30 mouse cellular contexts compared by ENCODE assay signal in genomic region chr15:68579486-68579885, GRCm38 (mm10).
A peak's percentile ranks its signal among the peaks of the same experiment; 100 is the strongest.
DNase-seq lines count a peak whose midpoint lies in the region; ATAC-seq and TF ChIP-seq lines count a peak whose summit lies in the region.
"Had no signal": no experiment of that assay in that cellular context is flagged by ENCODE, and none has a peak within 500 bp of the region (broad histone marks: within the 10 kb centered on the region; RNA-seq: fewer than 3 reads in every experiment).

No protein-coding gene starts in this region.

- TF ChIP-seq CTCF in kidney, adult 2 months (conservative IDR thresholded peaks at IDR 0.05; ENCODE audit: insufficient read depth, insufficient read length, low read depth, low read length): no peak

- H3K36me3 ChIP-seq in neural tube, embryonic 15.5 days: no peaks in the 10 kb centered on the region
- H3K36me3 ChIP-seq in kidney, adult 2 months (ENCODE audit: control insufficient read depth, insufficient read depth, low read length): no peaks in the 10 kb centered on the region
- H3K36me3 ChIP-seq: embryonic facial prominence, embryonic 13.5 days; forebrain, embryonic 12.5 days; G1E; heart, embryonic 15.5 days; hindbrain, embryonic 13.5 days; limb, embryonic 13.5 days; liver, embryonic 12.5 days; midbrain, embryonic 12.5 days had no signal

- no peak for TF ChIP-seq POLR2A in kidney, adult 2 months (IDR thresholded peaks at IDR 0.05; ENCODE audit: low read depth, low read length)

- WGBS in neural tube, embryonic 15.5 days: 89% methylated on average over 2 of the region's 2 CpGs
- 96% methylated on average over 2 of the region's 2 CpGs for WGBS in kidney, adult 2 months

- intact Hi-C loops in left cerebral cortex, postnatal 10 days (cut with DNase I): no loop called here
- intact Hi-C loops in left cerebral cortex, postnatal 36 days (cut with DNase I): no loop called here

- no peak overlapping the region for H3K4me2 ChIP-seq in neural tube, embryonic 15.5 days
- H3K4me2 ChIP-seq: embryonic facial prominence, embryonic 13.5 days; forebrain, embryonic 12.5 days; heart, embryonic 15.5 days; hindbrain, embryonic 13.5 days; limb, embryonic 13.5 days; liver, embryonic 12.5 days; midbrain, embryonic 12.5 days had no signal

- no peak for ATAC-seq in neural tube, embryonic 15.5 days (ENCODE audit: low FRiP score)
- ATAC-seq: liver, embryonic 12.5 days; Patski had no signal

- H3K27ac ChIP-seq in neural tube, embryonic 15.5 days (replicated peaks): no peak overlapping the region
- H3K27ac ChIP-seq in kidney, adult 2 months (ENCODE audit: insufficient read depth, low read depth, low read length): no peak overlapping the region
- H3K27ac ChIP-seq: embryonic facial prominence, embryonic 13.5 days; forebrain, embryonic 12.5 days; heart, embryonic 15.5 days; hindbrain, embryonic 13.5 days; limb, embryonic 13.5 days; liver, embryonic 12.5 days; midbrain, embryonic 12.5 days; stomach, postnatal 0 days had no signal

- no peaks in the 10 kb centered on the region for H3K9me3 ChIP-seq in neural tube, embryonic 15.5 days (replicated peaks)
- H3K9me3 ChIP-seq: embryonic facial prominence, embryonic 13.5 days; forebrain, embryonic 12.5 days; G1E; heart, embryonic 15.5 days; hindbrain, embryonic 13.5 days; limb, embryonic 13.5 days; liver, embryonic 12.5 days; midbrain, embryonic 12.5 days had no signal

- no peak overlapping the region for H3K4me3 ChIP-seq in neural tube, embryonic 15.5 days (replicated peaks)
- H3K4me3 ChIP-seq in kidney, adult 2 months (ENCODE audit: insufficient read depth, low read depth, low read length): no peak overlapping the region
- H3K4me3 ChIP-seq: embryonic facial prominence, embryonic 13.5 days; erythroblast, embryonic 14.5 days; forebrain, embryonic 12.5 days; heart, embryonic 15.5 days; hindbrain, embryonic 13.5 days; limb, embryonic 13.5 days; liver, embryonic 12.5 days; midbrain, embryonic 12.5 days had no signal

- peak; percentile 23 for DNase-seq in left cerebral cortex, adult 11 months (ENCODE audit: low spot score)
- DNase-seq in left cerebral cortex, postnatal 10 days (ENCODE audit: extremely low spot score in 1 of 2, low spot score in 2 of 2): no peak
- DNase-seq in frontal cortex, adult 2 months (ENCODE audit: extremely low spot score in 1 of 2, low spot score in 1 of 2): peak; percentile 69 to 74
- peak; percentile 77 for DNase-seq in layer of hippocampus, adult 9-11 months
- peak; percentile 27 to 62 for DNase-seq in left cerebral cortex, postnatal 36 days (ENCODE audit: low spot score in 2 of 2)
- no peak for DNase-seq in cerebellum, adult 18-20 months
- no peak for DNase-seq in kidney, adult 2 months
- DNase-seq: adrenal gland, postnatal 36 days; B cell, adult 2 months; cerebellum, adult 11 months; cerebellum, postnatal 10 days; embryo, embryonic 11 days; gastrocnemius, postnatal 25 days; heart, postnatal 36 days; kidney, adult 11 months; lung, adult 18-20 months; lung, postnatal 10 days had no signal

- no peak overlapping the region for H3K9ac ChIP-seq in neural tube, embryonic 15.5 days (replicated peaks)
- H3K9ac ChIP-seq: embryonic facial prominence, embryonic 13.5 days; forebrain, embryonic 12.5 days; heart, embryonic 15.5 days; hindbrain, embryonic 13.5 days; limb, embryonic 13.5 days; liver, embryonic 12.5 days; midbrain, embryonic 12.5 days had no signal

- H3K27me3 ChIP-seq in neural tube, embryonic 15.5 days (replicated peaks): no peaks in the 10 kb centered on the region
- H3K27me3 ChIP-seq in kidney, adult 2 months (replicated peaks; ENCODE audit: control insufficient read depth, insufficient read depth, low read length): no peaks in the 10 kb centered on the region
- H3K27me3 ChIP-seq: CH12.LX; embryonic facial prominence, embryonic 13.5 days; forebrain, embryonic 12.5 days; heart, embryonic 15.5 days; hindbrain, embryonic 13.5 days; limb, embryonic 13.5 days; liver, embryonic 12.5 days; midbrain, embryonic 12.5 days had no signal

- H3K4me1 ChIP-seq in neural tube, embryonic 15.5 days: no peaks in the 10 kb centered on the region
- H3K4me1 ChIP-seq in kidney, adult 2 months (ENCODE audit: control insufficient read depth, insufficient read depth, low read length): no peaks in the 10 kb centered on the region
- H3K4me1 ChIP-seq: embryonic facial prominence, embryonic 13.5 days; forebrain, embryonic 12.5 days; heart, embryonic 15.5 days; hindbrain, embryonic 13.5 days; limb, embryonic 13.5 days; liver, embryonic 12.5 days; midbrain, embryonic 12.5 days had no signal

Comparison
In these comparisons a context has a peak if more than half of its experiments do, and no peak if none do; other contexts are left out.
1. DNase-seq: peak in left cerebral cortex, adult 11 months (single experiment), frontal cortex, adult 2 months (2 of 2), layer of hippocampus, adult 9-11 months (single experiment) and left cerebral cortex, postnatal 36 days (2 of 2); none in left cerebral cortex, postnatal 10 days (0 of 2), cerebellum, adult 18-20 months (0 of 2) and kidney, adult 2 months (single experiment).